Mouse (Mus musculus): ENCODE data around the gene Chrd. TPM values are rescaled to one million over a fixed set of nuclear protein-coding genes. Genes with fewer than 3 reads are reported as not detected.
A peak's percentile ranks its signal among the peaks of the same experiment; 100 is the strongest.

Chrd gene
- polyA plus RNA-seq (2012; rRNA removed), result 3.6 and 3.7 TPM in 2 replicates

GRCm38 (mm10) chr16:20732925-20733730 is at the start of gene Chrd:
Gene Chrd (plus strand): TSS chr16:20733127.
- H3K27ac ChIP-seq (ENCODE audit: control insufficient read depth, insufficient read depth, low read length), result no peak within 1 kb of the TSS
- no peak for TF ChIP-seq POLR2A (IDR thresholded peaks at IDR 0.05; ENCODE audit: control insufficient read depth, extremely low read depth, insufficient read depth, low read length, poor library complexity)
- no peak for TF ChIP-seq CTCF (IDR thresholded peaks at IDR 0.05; ENCODE audit: borderline replicate concordance, control insufficient read depth, extremely low read depth, insufficient read depth, low read length, poor library complexity)
- H3K27me3 ChIP-seq (ENCODE audit: control insufficient read depth, insufficient read depth, low read length), result peaks cover 21% of the 10 kb centered on the region

DNA sequence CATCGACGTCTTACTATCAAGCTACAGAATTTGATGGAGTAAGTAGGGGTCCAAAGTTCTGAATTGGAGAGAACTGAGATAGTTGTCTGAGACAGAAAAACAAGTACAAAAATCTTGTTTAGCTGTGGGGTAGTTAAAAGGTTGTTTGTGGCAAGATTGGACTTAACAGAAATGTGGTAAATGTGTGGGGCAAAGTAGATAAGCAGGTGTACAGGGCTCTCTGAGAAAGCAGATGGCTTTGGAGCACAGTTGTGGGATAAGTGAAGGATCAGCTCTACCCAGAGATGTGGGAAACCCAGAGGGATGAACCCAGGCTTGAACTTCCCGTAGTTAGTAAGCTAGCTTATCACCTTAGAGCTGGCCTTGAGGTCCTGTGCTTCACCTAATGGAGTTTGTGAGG is 42.2 kb upstream of the Chrd start:
- H3K36me3 ChIP-seq (ENCODE audit: control insufficient read depth, insufficient read depth, low read length), result peaks cover 47% of the 10 kb centered on the region
- H3K27ac ChIP-seq (ENCODE audit: control insufficient read depth, insufficient read depth, low read length), result no peak overlapping the region
- no peaks in the 10 kb centered on the region; the same call in 1 of the 2 replicates for H3K27me3 ChIP-seq (ENCODE audit: control insufficient read depth, insufficient read depth, low read length)
- TF ChIP-seq POLR2A (IDR thresholded peaks at IDR 0.05; ENCODE audit: control insufficient read depth, extremely low read depth, insufficient read depth, low read length, poor library complexity) (no peak), CTCF (IDR thresholded peaks at IDR 0.05; ENCODE audit: borderline replicate concordance, control insufficient read depth, extremely low read depth, insufficient read depth, low read length, poor library complexity) (no peak)
- H3K4me3 ChIP-seq (ENCODE audit: control insufficient read depth, insufficient read depth, low read length), result no peak overlapping the region
- 73% methylated on average over 3 of the region's 3 CpGs for WGBS
- H3K4me1 ChIP-seq (replicated peaks; ENCODE audit: control insufficient read depth, insufficient read depth, low read length), result peaks cover 10% of the 10 kb centered on the region
- no peak for DNase-seq

More at GRCm38 (mm10) chr16:20732925-20733730, at the start of gene Chrd:
- Histone ChIP-seq H3K4me1 (replicated peaks; ENCODE audit: control insufficient read depth, insufficient read depth, low read length) (0 out of 2 replicates have a peak, but pooled peaks cover 3% of the 10 kb centered on the region), H3K4me3 (ENCODE audit: control insufficient read depth, insufficient read depth, low read length) (peak within 1 kb of the TSS; percentile 14; the same call in 1 of the 2 replicates), H3K36me3 (ENCODE audit: control insufficient read depth, insufficient read depth, low read length) (no peaks in the 10 kb centered on the region)
- 2% methylated on average over 66 of the region's 70 CpGs for WGBS
- no peak for DNase-seq

DNA sequence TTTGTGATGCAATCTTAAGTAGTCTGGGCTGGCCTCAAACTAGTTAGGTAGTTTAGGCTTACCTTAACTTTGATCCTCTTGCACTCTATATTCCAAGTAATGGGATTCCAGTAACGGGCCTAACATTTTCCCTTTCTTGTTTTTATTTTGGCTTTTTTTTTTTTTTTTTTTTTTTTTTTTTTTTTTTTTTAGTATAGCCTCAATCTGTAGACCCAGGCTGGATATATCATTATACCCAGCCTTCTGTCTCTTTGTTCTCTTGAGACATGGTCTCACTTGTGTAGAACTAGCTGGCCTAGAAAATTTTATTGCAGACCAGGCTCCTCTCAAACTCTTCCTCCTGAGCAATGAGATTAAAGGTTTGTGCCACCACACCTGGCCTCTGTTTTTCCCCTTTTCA is 41.3 kb upstream of the Chrd start:
- no peaks in the 10 kb centered on the region; the same call in 1 of the 2 replicates for H3K27me3 ChIP-seq (ENCODE audit: control insufficient read depth, insufficient read depth, low read length)
- peaks cover 14% of the 10 kb centered on the region for H3K4me1 ChIP-seq (replicated peaks; ENCODE audit: control insufficient read depth, insufficient read depth, low read length)
- DNase-seq, result no peak
- TF ChIP-seq CTCF (IDR thresholded peaks at IDR 0.05; ENCODE audit: borderline replicate concordance, control insufficient read depth, extremely low read depth, insufficient read depth, low read length, poor library complexity) (no peak), POLR2A (IDR thresholded peaks at IDR 0.05; ENCODE audit: control insufficient read depth, extremely low read depth, insufficient read depth, low read length, poor library complexity) (no peak)
- H3K4me3 ChIP-seq (ENCODE audit: control insufficient read depth, insufficient read depth, low read length), result no peak overlapping the region
- H3K36me3 ChIP-seq (ENCODE audit: control insufficient read depth, insufficient read depth, low read length), result peaks cover 38% of the 10 kb centered on the region
- no peak overlapping the region for H3K27ac ChIP-seq (ENCODE audit: control insufficient read depth, insufficient read depth, low read length)
- WGBS, result 90% methylated on average over 1 of the region's 1 CpGs

DNA sequence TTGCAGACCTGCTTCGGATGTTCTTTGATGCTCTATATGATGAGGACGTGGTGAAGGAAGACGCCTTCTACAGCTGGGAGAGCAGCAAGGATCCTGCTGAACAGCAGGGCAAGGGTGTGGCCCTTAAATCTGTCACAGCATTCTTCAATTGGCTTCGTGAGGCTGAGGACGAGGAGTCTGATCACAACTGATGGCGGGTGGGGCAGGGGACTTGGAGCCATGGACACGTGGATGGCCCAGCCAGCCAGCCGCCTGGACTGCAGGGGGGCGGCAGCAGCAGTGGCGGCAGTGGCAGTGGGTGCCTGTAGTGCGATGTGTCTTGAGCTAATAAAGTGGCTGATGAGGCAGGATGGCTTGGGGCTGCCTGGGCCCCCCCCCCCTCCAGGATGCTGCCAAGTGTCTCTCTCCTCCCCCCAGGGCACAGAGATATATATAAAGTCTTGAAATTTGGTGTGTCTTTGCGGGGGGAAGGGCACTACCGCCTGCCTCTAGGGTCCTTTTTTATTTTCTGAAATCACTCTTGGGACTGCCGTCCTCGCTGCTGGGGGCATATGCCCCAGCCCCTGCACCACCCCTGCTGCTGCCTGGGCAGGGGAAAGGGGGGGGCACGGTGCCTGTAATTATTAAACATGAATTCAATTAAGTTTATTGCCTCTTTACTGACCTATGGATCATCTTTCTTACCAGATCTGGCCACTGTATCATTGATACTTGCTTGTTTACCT is 40.5 kb upstream of the Chrd start:
- no peak for DNase-seq
- Histone ChIP-seq H3K4me1 (replicated peaks; ENCODE audit: control insufficient read depth, insufficient read depth, low read length) (peaks cover 14% of the 10 kb centered on the region), H3K4me3 (ENCODE audit: control insufficient read depth, insufficient read depth, low read length) (no peak overlapping the region), H3K27ac (ENCODE audit: control insufficient read depth, insufficient read depth, low read length) (no peak overlapping the region), H3K36me3 (ENCODE audit: control insufficient read depth, insufficient read depth, low read length) (peaks cover 30% of the 10 kb centered on the region), H3K27me3 (ENCODE audit: control insufficient read depth, insufficient read depth, low read length) (no peaks in the 10 kb centered on the region; the same call in 1 of the 2 replicates)
- no peak for TF ChIP-seq POLR2A (IDR thresholded peaks at IDR 0.05; ENCODE audit: control insufficient read depth, extremely low read depth, insufficient read depth, low read length, poor library complexity)
- TF ChIP-seq CTCF (IDR thresholded peaks at IDR 0.05; ENCODE audit: borderline replicate concordance, control insufficient read depth, extremely low read depth, insufficient read depth, low read length, poor library complexity), result no peak
- 86% methylated on average over 16 of the region's 16 CpGs for WGBS

GRCm38 (mm10) chr16:20693111-20693701 is 39.7 kb upstream of the Chrd start, which contains the start of gene Fam131a:
Gene Fam131a (plus strand): TSS chr16:20693241.
- H3K27ac ChIP-seq (ENCODE audit: control insufficient read depth, insufficient read depth, low read length), result no peak within 1 kb of the TSS
- peak; percentile 85 for DNase-seq
- H3K4me1 ChIP-seq (replicated peaks; ENCODE audit: control insufficient read depth, insufficient read depth, low read length), result peaks cover 14% of the 10 kb centered on the region
- H3K36me3 ChIP-seq (ENCODE audit: control insufficient read depth, insufficient read depth, low read length), result peaks cover 22% of the 10 kb centered on the region
- no peaks in the 10 kb centered on the region; the same call in 1 of the 2 replicates for H3K27me3 ChIP-seq (ENCODE audit: control insufficient read depth, insufficient read depth, low read length)
- WGBS, result 3% methylated on average over 37 of the region's 37 CpGs
- TF ChIP-seq POLR2A (IDR thresholded peaks at IDR 0.05; ENCODE audit: control insufficient read depth, extremely low read depth, insufficient read depth, low read length, poor library complexity) (no peak), CTCF (IDR thresholded peaks at IDR 0.05; ENCODE audit: borderline replicate concordance, control insufficient read depth, extremely low read depth, insufficient read depth, low read length, poor library complexity) (no peak)
- peak within 1 kb of the TSS; percentile 53 for H3K4me3 ChIP-seq (ENCODE audit: control insufficient read depth, insufficient read depth, low read length)

DNA sequence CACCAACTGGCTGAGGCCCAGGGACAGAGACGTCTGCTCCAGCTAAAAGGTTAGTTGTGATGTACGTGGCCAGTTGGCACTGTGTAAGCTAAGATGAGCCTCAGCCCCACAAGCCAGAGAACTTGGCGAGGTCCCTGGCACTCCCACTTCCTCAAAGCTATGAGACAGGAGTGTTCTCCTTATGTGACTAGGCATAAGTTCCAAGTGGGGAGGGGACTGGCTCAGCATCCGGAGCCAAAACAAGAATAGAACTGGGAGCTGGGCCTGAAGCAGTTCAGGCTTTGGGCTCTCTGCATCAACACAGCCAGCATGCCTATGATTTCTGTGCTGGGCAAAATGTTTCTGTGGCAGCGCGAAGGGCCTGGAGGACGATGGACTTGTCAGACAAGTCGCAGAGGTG is 38.1 kb upstream of the Chrd start:
- Histone ChIP-seq H3K4me1 (replicated peaks; ENCODE audit: control insufficient read depth, insufficient read depth, low read length) (peaks cover 14% of the 10 kb centered on the region), H3K36me3 (ENCODE audit: control insufficient read depth, insufficient read depth, low read length) (peaks cover 7% of the 10 kb centered on the region), H3K4me3 (ENCODE audit: control insufficient read depth, insufficient read depth, low read length) (no peak overlapping the region), H3K27ac (ENCODE audit: control insufficient read depth, insufficient read depth, low read length) (no peak overlapping the region), H3K27me3 (ENCODE audit: control insufficient read depth, insufficient read depth, low read length) (no peaks in the 10 kb centered on the region; the same call in 1 of the 2 replicates)
- WGBS, result 69% methylated on average over 8 of the region's 8 CpGs
- no peak for DNase-seq
- TF ChIP-seq POLR2A (IDR thresholded peaks at IDR 0.05; ENCODE audit: control insufficient read depth, extremely low read depth, insufficient read depth, low read length, poor library complexity), result no peak
- TF ChIP-seq CTCF (IDR thresholded peaks at IDR 0.05; ENCODE audit: borderline replicate concordance, control insufficient read depth, extremely low read depth, insufficient read depth, low read length, poor library complexity), result no peak
